ENCODE assay signal across 2 mouse cellular contexts in the genomic region with DNA sequence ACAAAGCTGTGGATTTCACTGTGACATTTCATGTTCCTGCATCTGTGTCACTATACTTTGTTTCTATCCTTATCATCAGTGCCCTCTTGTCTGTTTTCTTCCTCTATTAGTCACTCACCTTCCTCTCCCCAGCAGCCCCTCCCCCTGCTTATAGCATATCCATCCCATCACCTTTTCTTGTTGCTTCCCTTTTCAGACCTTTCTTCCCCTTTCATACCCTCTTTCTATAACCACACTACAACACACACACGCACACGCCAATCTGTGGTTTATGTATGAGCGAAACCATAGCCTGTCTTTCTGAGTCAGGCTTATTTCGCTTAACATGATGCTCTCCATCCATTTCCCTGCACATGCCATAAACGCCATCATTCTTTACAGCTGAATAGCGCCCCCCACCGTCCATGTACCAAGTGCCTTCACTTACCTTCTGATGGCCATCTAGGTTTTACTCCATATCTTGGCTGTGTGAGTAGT.
TF ChIP-seq lines count a peak whose summit lies in the region.

No protein-coding gene starts in this region.

TF ChIP-seq in CH12.LX, 34 proteins besides CTCF, POLR2A, EP300 and RAD21 (continued from another document):
- TF ChIP-seq MYC (IDR thresholded peaks at IDR 0.05; ENCODE audit: low read depth, low read length): peak; percentile 79; the same call in 1 of the 2 replicates
- TF ChIP-seq JUN (IDR thresholded peaks at IDR 0.05; ENCODE audit: insufficient read depth, low read depth, low read length): peak; percentile 16; the same call in 1 of the 2 replicates
- TF ChIP-seq TCF12 (IDR thresholded peaks at IDR 0.05; ENCODE audit: low read depth, low read length): peak; percentile 56; the same call in 1 of the 2 replicates
- peak; percentile 44; the same call in 1 of the 2 replicates for TF ChIP-seq ZKSCAN1 (IDR thresholded peaks at IDR 0.05; ENCODE audit: borderline replicate concordance, low read depth, low read length)
- TF ChIP-seq MXI1 (IDR thresholded peaks at IDR 0.05; ENCODE audit: low read depth, low read length): no peak
- no peak for TF ChIP-seq NELFE (IDR thresholded peaks at IDR 0.05; ENCODE audit: low read depth, low read length)
- TF ChIP-seq ZC3H11A (IDR thresholded peaks at IDR 0.05; ENCODE audit: low read depth, low read length): peak; percentile 9; the same call in 1 of the 2 replicates
- 0 out of 2 replicates have a peak, but pooled peaks have one; percentile 24 for TF ChIP-seq ZNF384 (IDR thresholded peaks at IDR 0.05; ENCODE audit: low read depth, low read length)
- no peak; the same call in none of the 2 replicates for TF ChIP-seq CHD2 (IDR thresholded peaks at IDR 0.05; ENCODE audit: low read length)
- peak; percentile 68; the same call in 1 of the 2 replicates for TF ChIP-seq RCOR1 (conservative IDR thresholded peaks at IDR 0.05; ENCODE audit: low read depth, low read length)
- TF ChIP-seq USF1 (IDR thresholded peaks at IDR 0.05; ENCODE audit: low read depth, low read length): no peak
- TF ChIP-seq MAZ (IDR thresholded peaks at IDR 0.05; ENCODE audit: low read depth, low read length): 0 out of 2 replicates have a peak, but pooled peaks have one; percentile 25
- TF ChIP-seq MAX (IDR thresholded peaks at IDR 0.05; ENCODE audit: low read length): peak; percentile 52; the same call in 1 of the 2 replicates
- TF ChIP-seq CHD1 (IDR thresholded peaks at IDR 0.05; ENCODE audit: low read depth, low read length): no peak
- TF ChIP-seq HCFC1 (IDR thresholded peaks at IDR 0.05; ENCODE audit: low read depth, low read length): no peak
- peak; percentile 65; the same call in 1 of the 2 replicates for TF ChIP-seq MAFK (IDR thresholded peaks at IDR 0.05; ENCODE audit: insufficient replicate concordance, low read length)
- TF ChIP-seq USF2 (conservative IDR thresholded peaks at IDR 0.05; ENCODE audit: low read depth, low read length): no peak
- TF ChIP-seq ETS1 (conservative IDR thresholded peaks at IDR 0.05; ENCODE audit: low read depth, low read length): peak; percentile 71
- no peak for TF ChIP-seq SIN3A (IDR thresholded peaks at IDR 0.05; ENCODE audit: low read length)
- TF ChIP-seq BHLHE40 (IDR thresholded peaks at IDR 0.05; ENCODE audit: low read depth, low read length): peak; percentile 92
- TF ChIP-seq UBTF (IDR thresholded peaks at IDR 0.05; ENCODE audit: low read depth, low read length): no peak
- no peak for TF ChIP-seq TBP (conservative IDR thresholded peaks at IDR 0.05; ENCODE audit: low read depth, low read length)
- 0 out of 2 replicates have a peak, but pooled peaks have one; percentile 28 for TF ChIP-seq KAT2A (IDR thresholded peaks at IDR 0.05; ENCODE audit: insufficient replicate concordance, low read length)
- peak; percentile 65; the same call in 1 of the 2 replicates for TF ChIP-seq POLR2AphosphoS2 (IDR thresholded peaks at IDR 0.05; ENCODE audit: low read depth, low read length)
- TF ChIP-seq IRF4 (IDR thresholded peaks at IDR 0.05; ENCODE audit: low read depth, low read length): peak; percentile 70; the same call in 1 of the 2 replicates
TF ChIP-seq in CH12.LX: peak in this region for 18.

TF ChIP-seq in MEL, 35 proteins besides CTCF, POLR2A, EP300 and RAD21 (continued from another document):
- TF ChIP-seq CHD1 (IDR thresholded peaks at IDR 0.05; ENCODE audit: low read depth, low read length) (no peak), SIN3A (IDR thresholded peaks at IDR 0.05; ENCODE audit: low read length) (peak; percentile 82), JUND (IDR thresholded peaks at IDR 0.05; ENCODE audit: low read depth, low read length) (peak; percentile 73), ZKSCAN1 (IDR thresholded peaks at IDR 0.05; ENCODE audit: low read depth, low read length) (peak; percentile 72; the same call in 1 of the 2 replicates), POLR2AphosphoS2 (IDR thresholded peaks at IDR 0.05; ENCODE audit: low read length) (no peak), TCF12 (IDR thresholded peaks at IDR 0.05; ENCODE audit: low read depth, low read length) (peak; percentile 94), BHLHE40 (IDR thresholded peaks at IDR 0.05; ENCODE audit: borderline replicate concordance, low read depth, low read length) (peak; percentile 66), GATA1 (IDR thresholded peaks at IDR 0.05; ENCODE audit: low read depth, low read length) (peak; percentile 94), ELF1 (IDR thresholded peaks at IDR 0.05; ENCODE audit: low read depth, low read length) (0 out of 2 replicates have a peak, but pooled peaks have one; percentile 32), UBTF (IDR thresholded peaks at IDR 0.05; ENCODE audit: borderline replicate concordance, insufficient read depth, low read depth, low read length) (no peak), ETS1 (IDR thresholded peaks at IDR 0.05; ENCODE audit: low read depth, low read length) (peak; percentile 90), MYC (IDR thresholded peaks at IDR 0.05; ENCODE audit: low read depth, low read length) (peak; percentile 62), RCOR1 (IDR thresholded peaks at IDR 0.05; ENCODE audit: low read depth, low read length) (peak; percentile 80), MYB (IDR thresholded peaks at IDR 0.05; ENCODE audit: low read depth, low read length) (no peak), TBP (IDR thresholded peaks at IDR 0.05; ENCODE audit: low read depth, low read length) (0 out of 2 replicates have a peak, but pooled peaks have one; percentile 37), CHD2 (IDR thresholded peaks at IDR 0.05; ENCODE audit: low read length) (peak; percentile 45; the same call in 1 of the 2 replicates), MAZ (IDR thresholded peaks at IDR 0.05; ENCODE audit: low read depth, low read length) (peak; percentile 90)
